Mouse (Mus musculus) frontal cortex, postnatal 36 days (tissue): Measurements from ENCODE around the gene 2300002M23Rik.

Experiments used
- DNase-seq, 2 experiments: peaks; one replicate each; pipeline ENCODE4 v3.0.0; 2022; ENCODE audit warnings: low spot score in 2 of 2

Gene 2300002M23Rik

DNA sequence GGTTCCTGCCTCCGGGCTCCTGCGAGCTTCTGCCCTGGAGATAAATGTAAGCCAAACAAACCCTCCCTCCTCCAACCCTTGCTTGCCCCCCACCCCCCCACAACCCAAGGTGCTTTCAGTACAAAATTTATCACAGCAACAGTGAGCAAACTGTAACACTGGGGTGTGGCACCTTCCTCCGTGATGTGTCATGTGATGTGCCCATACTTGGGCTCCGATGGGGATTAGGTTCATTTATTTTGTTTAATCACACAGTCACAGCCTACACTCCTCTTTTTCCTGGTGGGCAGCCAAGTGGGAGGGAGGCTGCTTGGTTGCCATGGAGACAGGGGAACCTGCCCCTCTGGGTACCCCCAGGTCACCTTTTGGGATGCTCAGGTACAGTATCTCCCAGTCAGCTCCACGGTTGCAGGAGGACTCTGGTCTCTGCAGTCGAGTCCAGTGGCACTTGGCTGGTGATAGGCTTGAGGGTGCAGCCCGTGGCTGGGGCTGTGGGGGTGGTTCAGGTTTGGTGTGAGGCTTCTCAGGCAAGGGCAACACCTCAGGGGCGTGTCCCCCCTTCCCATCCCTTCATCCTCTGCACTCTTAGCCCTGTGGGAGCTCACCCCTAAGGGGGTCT is 34.6 kb downstream of the 2300002M23Rik start:
- no peak for DNase-seq

DNA sequence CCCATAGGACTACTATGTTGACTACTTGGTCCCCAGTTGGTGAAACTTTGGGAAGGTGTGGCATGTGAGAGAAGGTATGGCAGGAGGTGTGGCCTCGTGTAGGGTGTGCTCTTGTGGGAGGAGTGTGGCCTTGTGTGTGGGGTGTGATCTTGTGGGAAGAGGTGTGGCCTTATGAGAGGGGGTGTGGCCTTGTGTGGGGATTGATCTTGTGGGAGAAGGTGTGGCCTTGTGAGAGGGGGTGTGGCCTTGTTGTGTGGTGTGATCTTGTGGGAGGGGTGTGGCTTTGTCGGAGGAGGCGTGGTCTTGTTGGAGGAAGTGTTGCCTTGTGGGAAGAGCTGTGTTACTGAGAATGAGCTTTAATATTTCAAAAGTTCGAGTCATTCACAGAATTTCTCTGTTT is 49.9 kb downstream of the 2300002M23Rik start:
- no peak for DNase-seq
